Mouse (Mus musculus) embryonic facial prominence, embryonic 11.5 days (tissue): ENCODE measurements around the gene Timm13. TPM values are rescaled to one million over a fixed set of nuclear protein-coding genes. Genes with fewer than 3 reads are reported as not detected.

ENCODE experiments used
- ATAC-seq: fragments of 200-750 bp; cut with Nextera tagmentation; replicated peaks from 2 replicates; pipeline ENCODE4 v1.8.0; 2017; ENCODE audit warnings: low read depth; ENCODE audit not compliant: insufficient number of reproducible peaks, low FRiP score, low TSS enrichment
- DNase-seq: peaks from one replicate; pipeline ENCODE4 v3.0.0-alpha.2; 2015; ENCODE audit warnings: low spot score
- H3K27ac ChIP-seq: fragments of 300-500 bp; sonication (generic); replicated peaks from 2 replicates; pipeline ENCODE4 v1.5.1; 2014; ENCODE audit warnings: mild to moderate bottlenecking, low read depth, low read length, control low read depth
- H3K27me3 ChIP-seq: fragments of 300-500 bp; sonication (generic); 2 replicates; pipeline ENCODE4 v1.6.1; 2014; ENCODE audit warnings: mild to moderate bottlenecking, low read length, moderate library complexity, mixed read lengths; ENCODE audit not compliant: control insufficient read depth, insufficient read depth
- H3K36me3 ChIP-seq: fragments of 300-500 bp; sonication (generic); replicated peaks from 2 replicates; pipeline ENCODE4 v1.6.1; 2014; ENCODE audit warnings: low read depth, mild to moderate bottlenecking, low read length, moderate library complexity, mixed read lengths; ENCODE audit not compliant: control insufficient read depth, insufficient read depth
- H3K4me1 ChIP-seq: fragments of 300-500 bp; sonication (generic); 2 replicates; pipeline ENCODE4 v1.6.1; 2014; ENCODE audit warnings: low read length, mixed read lengths; ENCODE audit not compliant: control insufficient read depth, insufficient read depth
- H3K4me2 ChIP-seq: fragments of 300-500 bp; sonication (generic); 2 replicates; pipeline ENCODE4 v1.6.1; 2014; ENCODE audit warnings: low read depth, mild to moderate bottlenecking, control low read depth, low read length, moderate library complexity
- H3K4me3 ChIP-seq: fragments of 300-500 bp; sonication (generic); 2 replicates; pipeline ENCODE4 v1.5.1; 2014; ENCODE audit warnings: low read depth, low read length, control low read depth
- H3K9ac ChIP-seq: fragments of 300-500 bp; sonication (generic); replicated peaks from 2 replicates; pipeline ENCODE4 v1.6.1; 2014; ENCODE audit warnings: mild to moderate bottlenecking, control low read depth, low read length
- H3K9me3 ChIP-seq: fragments of 300-500 bp; sonication (generic); replicated peaks from 2 replicates; pipeline ENCODE4 v1.6.1; 2016; ENCODE audit warnings: mild to moderate bottlenecking, low read length, inconsistent platforms, mixed read lengths; ENCODE audit not compliant: control insufficient read depth
- WGBS: fragments of 180-500 bp; shearing (Covaris S2); extraction: QIAGEN DNeasy Blood & Tissue Kit; methylation state at CpG from one replicate; pipeline ENCODE4 v1.1.7; 2014; 5-methylcytosine and 5-hydroxymethylcytosine counted together
- polyA plus RNA-seq: library from polyadenylated mRNA; unstranded; fragments of >200 nt; fragmentation: Nextera tagmentation; extraction: Ambion mirVana; gene quantifications from 2 replicates; pipeline ENCODE4 v1.2.1, GENCODE M21; 2014

Timm13 gene
- polyA plus RNA-seq, 1 experiment from 2014 or later = 266 TPM

GRCm38 (mm10) chr10:80899074-80899473, 1.7 kb downstream of the Timm13 start:
- Histone ChIP-seq H3K36me3 (peaks cover 11% of the 10 kb centered on the region), H3K9me3 (no peaks in the 10 kb centered on the region), H3K27ac (no peak overlapping the region), H3K27me3 (no peaks in the 10 kb centered on the region), H3K4me1 (peaks cover 5% of the 10 kb centered on the region), H3K4me3 (no peak overlapping the region), H3K9ac (no peak overlapping the region), H3K4me2 (peak overlapping the region; percentile 86; the same call in 1 of the 2 replicates)
- 91% methylated on average over 8 of the region's 8 CpGs for WGBS
- DNase-seq = no peak
- ATAC-seq = no peak

GRCm38 (mm10) chr10:80897861-80898510, 2.8 kb downstream of the Timm13 start:
- 33% methylated on average over 41 of the region's 41 CpGs for WGBS
- Histone ChIP-seq H3K9ac (0 out of 2 replicates have a peak overlapping the region, but pooled peaks have one; percentile 13), H3K27me3 (no peaks in the 10 kb centered on the region), H3K4me1 (peaks cover 5% of the 10 kb centered on the region), H3K27ac (no peak overlapping the region), H3K4me2 (0 out of 2 replicates have a peak overlapping the region, but pooled peaks have one; percentile 16), H3K4me3 (no peak overlapping the region), H3K9me3 (no peaks in the 10 kb centered on the region), H3K36me3 (peaks cover 5% of the 10 kb centered on the region)
- no peak for DNase-seq
- no peak for ATAC-seq

DNA sequence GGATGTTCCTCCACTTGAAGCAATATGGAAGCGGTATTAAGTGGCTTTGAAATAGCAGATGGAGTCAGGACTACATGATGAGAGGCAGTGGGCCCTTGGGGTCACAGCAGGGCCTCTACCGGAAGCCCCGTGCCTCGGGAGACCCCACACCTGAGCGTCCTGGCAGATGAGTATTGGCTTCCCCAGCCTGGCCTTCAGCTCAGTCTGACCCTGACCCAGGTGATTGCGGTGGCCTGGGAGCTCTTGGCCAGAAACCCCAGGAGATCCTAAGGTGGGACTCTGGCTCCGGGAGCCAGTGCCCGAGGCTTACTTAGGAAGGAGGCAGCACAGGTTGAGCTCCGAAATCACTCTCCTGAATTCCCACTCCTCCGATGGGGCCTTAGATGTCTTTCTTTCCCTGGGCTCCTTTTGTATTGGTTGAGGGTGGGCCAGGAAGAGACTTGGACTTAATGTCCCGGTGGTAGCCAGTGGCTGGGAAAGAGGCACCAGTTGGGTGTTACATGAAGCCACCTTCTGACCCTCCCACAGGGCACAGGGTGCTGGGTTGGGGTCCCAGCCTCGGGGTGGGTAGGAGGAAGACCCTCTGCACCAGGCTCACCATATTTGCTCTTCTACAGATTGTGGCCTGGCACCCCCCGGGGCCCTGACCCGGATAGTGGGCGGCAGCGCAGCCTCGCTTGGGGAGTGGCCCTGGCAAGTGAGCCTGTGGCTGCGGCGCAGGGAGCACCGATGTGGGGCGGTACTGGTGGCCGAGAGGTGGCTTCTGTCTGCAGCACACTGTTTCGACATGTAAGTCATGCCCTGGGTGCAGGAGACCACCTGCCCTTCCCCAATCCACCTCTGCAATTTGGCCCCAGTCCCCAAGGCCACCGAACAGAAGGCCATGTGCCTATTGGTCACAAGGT, 3.9 kb downstream of the Timm13 start:
- no peaks in the 10 kb centered on the region for H3K9me3 ChIP-seq
- H3K27ac ChIP-seq = no peak overlapping the region
- no peak overlapping the region for H3K9ac ChIP-seq
- DNase-seq = no peak
- no peak for ATAC-seq
- peaks cover 5% of the 10 kb centered on the region for H3K4me1 ChIP-seq
- H3K36me3 ChIP-seq = peaks cover 3% of the 10 kb centered on the region
- WGBS = 66% methylated on average over 24 of the region's 24 CpGs
- H3K4me3 ChIP-seq = no peak overlapping the region
- no peaks in the 10 kb centered on the region for H3K27me3 ChIP-seq
- no peak overlapping the region for H3K4me2 ChIP-seq

- Histone ChIP-seq H3K9ac (no peak overlapping the region), H3K36me3 (peaks cover 3% of the 10 kb centered on the region), H3K4me2 (no peak overlapping the region), H3K9me3 (no peaks in the 10 kb centered on the region), H3K27ac (no peak overlapping the region), H3K27me3 (no peaks in the 10 kb centered on the region), H3K4me3 (no peak overlapping the region), H3K4me1 (peaks cover 5% of the 10 kb centered on the region)
- ATAC-seq (no peak), DNase-seq (no peak)
- WGBS = 76% methylated on average over 6 of the region's 6 CpGs
These were observed 5.1 kb downstream of the Timm13 start for GRCm38 (mm10) chr10:80895697-80896096.

GRCm38 (mm10) chr10:80895100-80895499, 5.7 kb downstream of the Timm13 start:
- H3K36me3 ChIP-seq = peaks cover 3% of the 10 kb centered on the region
- no peak overlapping the region for H3K27ac ChIP-seq
- H3K9ac ChIP-seq = peak overlapping the region; percentile 6; the same call in 1 of the 2 replicates
- WGBS = 86% methylated on average over 7 of the region's 7 CpGs
- no peak for ATAC-seq
- peaks cover 5% of the 10 kb centered on the region for H3K4me1 ChIP-seq
- H3K27me3 ChIP-seq = no peaks in the 10 kb centered on the region
- no peak overlapping the region for H3K4me3 ChIP-seq
- no peaks in the 10 kb centered on the region for H3K9me3 ChIP-seq
- DNase-seq = no peak
- no peak overlapping the region for H3K4me2 ChIP-seq

- H3K4me3 ChIP-seq = no peak overlapping the region
- H3K4me2 ChIP-seq = no peak overlapping the region
- no peaks in the 10 kb centered on the region for H3K9me3 ChIP-seq
- no peaks in the 10 kb centered on the region for H3K4me1 ChIP-seq
- no peaks in the 10 kb centered on the region for H3K27me3 ChIP-seq
- WGBS = 78% methylated on average over 11 of the region's 11 CpGs
- H3K9ac ChIP-seq = no peak overlapping the region
- no peak for ATAC-seq
- H3K27ac ChIP-seq = no peak overlapping the region
- H3K36me3 ChIP-seq = no peaks in the 10 kb centered on the region
- no peak for DNase-seq
These were observed 13.6 kb downstream of the Timm13 start for GRCm38 (mm10) chr10:80887181-80887580.

DNA sequence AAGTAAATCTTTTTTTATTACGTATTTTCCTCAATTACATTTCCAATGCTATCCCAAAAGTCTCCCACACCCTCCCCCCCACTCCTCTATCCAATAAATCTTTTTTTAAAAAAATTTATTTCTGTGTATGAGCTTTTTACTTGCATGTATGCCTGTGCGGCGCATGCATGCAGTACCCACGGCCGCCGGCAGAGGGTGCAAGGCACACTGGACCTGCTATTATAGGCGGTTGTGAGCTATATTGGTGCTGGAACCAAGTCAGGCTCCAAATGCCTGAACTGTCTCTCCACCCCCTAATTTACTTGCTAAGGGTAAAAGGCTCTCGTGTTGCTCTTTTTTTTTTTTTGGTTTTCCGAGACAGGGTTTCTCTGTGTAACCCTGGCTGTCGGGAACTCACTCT, 19.5 kb downstream of the Timm13 start:
- no peak overlapping the region for H3K27ac ChIP-seq
- WGBS = 29% methylated on average over 10 of the region's 10 CpGs
- no peak overlapping the region for H3K9ac ChIP-seq
- no peak overlapping the region for H3K4me2 ChIP-seq
- ATAC-seq (no peak), DNase-seq (peak; percentile 68)
- H3K36me3 ChIP-seq = no peaks in the 10 kb centered on the region
- no peaks in the 10 kb centered on the region for H3K27me3 ChIP-seq
- no peaks in the 10 kb centered on the region for H3K9me3 ChIP-seq
- no peak overlapping the region for H3K4me3 ChIP-seq
- no peaks in the 10 kb centered on the region for H3K4me1 ChIP-seq

GRCm38 (mm10) chr10:80880901-80881300, 19.9 kb downstream of the Timm13 start:
- no peak for DNase-seq
- WGBS = 79% methylated on average over 2 of the region's 2 CpGs
- H3K9me3 ChIP-seq = no peaks in the 10 kb centered on the region

More at GRCm38 (mm10) chr10:80880901-80881300, 19.9 kb downstream of the Timm13 start:
- no peaks in the 10 kb centered on the region for H3K27me3 ChIP-seq
- H3K4me2 ChIP-seq = no peak overlapping the region
- ATAC-seq = no peak
- no peak overlapping the region for H3K4me3 ChIP-seq
- no peak overlapping the region for H3K9ac ChIP-seq
- H3K36me3 ChIP-seq = no peaks in the 10 kb centered on the region
- H3K4me1 ChIP-seq = no peaks in the 10 kb centered on the region
- no peak overlapping the region for H3K27ac ChIP-seq
